Mouse (Mus musculus) myocyte (in vitro differentiated cells): ENCODE data around the gene Tmem86b.

Experiments
- CEBPB ChIP-seq: IDR thresholded peaks from 2 replicates; pipeline ENCODE4 v1.6.1; 2011; ENCODE audit warnings: mild to moderate bottlenecking, moderate library complexity; ENCODE audit not compliant: poor library complexity, insufficient read depth, severe bottlenecking
- POLR2A ChIP-seq: IDR thresholded peaks from one replicate; pipeline ENCODE4 v1.6.1; 2011; ENCODE audit warnings: low read depth, mild to moderate bottlenecking, control low read depth, moderate library complexity; ENCODE audit not compliant: insufficient read length

GRCm38 (mm10) chr7:4669156-4669555 lies 37.9 kb upstream of the Tmem86b start:
- no peak for TF ChIP-seq POLR2A
- no peak for TF ChIP-seq CEBPB
